Mouse (Mus musculus) neural tube, embryonic 11.5 days (tissue): ENCODE measurements at regions not wholly inside any gene's neighbourhood (a gene's known extent, or its start where the extent isn't known, plus 50 kb on each side); places are given as distances from the start of the nearest gene placed in this dataset.

Experiments
- ATAC-seq: fragments of 200-750 bp; cut with Nextera tagmentation; 2 replicates; pipeline ENCODE4 v1.8.0; 2017; ENCODE audit warnings: moderate number of reproducible peaks, mild to moderate bottlenecking, moderate TSS enrichment, moderate library complexity; ENCODE audit not compliant: insufficient read depth, low FRiP score, low TSS enrichment
- DNase-seq: peaks from one replicate; pipeline ENCODE4 v3.0.0-alpha.2; 2015; ENCODE audit warnings: low spot score
- H3K27ac ChIP-seq: fragments of 300-500 bp; sonication (generic); 2 replicates; pipeline ENCODE4 v1.5.1; 2014; ENCODE audit warnings: low read depth, mild to moderate bottlenecking, low read length
- H3K27me3 ChIP-seq: fragments of 300-500 bp; sonication (generic); 2 replicates; pipeline ENCODE4 v1.6.1; 2014; ENCODE audit warnings: mild to moderate bottlenecking, low read length, mixed read lengths; ENCODE audit not compliant: control insufficient read depth, insufficient read depth
- H3K36me3 ChIP-seq: fragments of 300-500 bp; sonication (generic); 2 replicates; pipeline ENCODE4 v1.6.1; 2014; ENCODE audit warnings: mild to moderate bottlenecking, low read length, moderate library complexity, mixed read lengths; ENCODE audit not compliant: control insufficient read depth, insufficient read depth
- H3K4me1 ChIP-seq: fragments of 300-500 bp; sonication (generic); 2 replicates; pipeline ENCODE4 v1.6.1; 2014; ENCODE audit warnings: low read length, mixed read lengths; ENCODE audit not compliant: control insufficient read depth, insufficient read depth
- H3K4me2 ChIP-seq: fragments of 300-500 bp; sonication (generic); 2 replicates; pipeline ENCODE4 v1.6.1; 2014; ENCODE audit warnings: low read depth, mild to moderate bottlenecking, moderate library complexity
- H3K4me3 ChIP-seq: fragments of 300-500 bp; sonication (generic); 2 replicates; pipeline ENCODE4 v1.5.1; 2014; ENCODE audit warnings: low read depth, low read length
- H3K9ac ChIP-seq: fragments of 300-500 bp; sonication (generic); 2 replicates; pipeline ENCODE4 v1.6.1; 2014; ENCODE audit warnings: mild to moderate bottlenecking, low read length
- H3K9me3 ChIP-seq: fragments of 300-500 bp; sonication (generic); 2 replicates; pipeline ENCODE4 v1.6.1; 2016; ENCODE audit warnings: low read length; ENCODE audit not compliant: control insufficient read depth
- WGBS: fragments of 180-500 bp; shearing (Covaris S2); extraction: QIAGEN DNeasy Blood & Tissue Kit; methylation state at CpG from one replicate; pipeline ENCODE4 v1.1.7; 2014; 5-methylcytosine and 5-hydroxymethylcytosine counted together

- Histone ChIP-seq H3K27ac (no peak overlapping the region), H3K9me3 (no peaks in the 10 kb centered on the region), H3K4me1 (no peaks in the 10 kb centered on the region), H3K9ac (no peak overlapping the region), H3K4me3 (no peak overlapping the region), H3K27me3 (no peaks in the 10 kb centered on the region), H3K36me3 (no peaks in the 10 kb centered on the region), H3K4me2 (no peak overlapping the region)
- 90% methylated on average over 5 of the region's 5 CpGs for WGBS
- ATAC-seq (0 out of 2 replicates have a peak, but pooled peaks have one; percentile 16), DNase-seq (no peak)
These were observed 223.6 kb downstream of the Eipr1 start for GRCm38 (mm10) chr12:28975249-28975648.

GRCm38 (mm10) chr12:28979679-28980078 lies 228.1 kb downstream of the Eipr1 start:
- ATAC-seq (no peak), DNase-seq (no peak)
- H3K36me3 ChIP-seq: no peaks in the 10 kb centered on the region
- H3K4me2 ChIP-seq: no peak overlapping the region
- no peaks in the 10 kb centered on the region for H3K27me3 ChIP-seq
- no peak overlapping the region for H3K27ac ChIP-seq
- H3K9ac ChIP-seq: no peak overlapping the region
- 77% methylated on average over 7 of the region's 7 CpGs for WGBS
- H3K9me3 ChIP-seq: no peaks in the 10 kb centered on the region
- no peak overlapping the region for H3K4me3 ChIP-seq
- no peaks in the 10 kb centered on the region for H3K4me1 ChIP-seq

DNA sequence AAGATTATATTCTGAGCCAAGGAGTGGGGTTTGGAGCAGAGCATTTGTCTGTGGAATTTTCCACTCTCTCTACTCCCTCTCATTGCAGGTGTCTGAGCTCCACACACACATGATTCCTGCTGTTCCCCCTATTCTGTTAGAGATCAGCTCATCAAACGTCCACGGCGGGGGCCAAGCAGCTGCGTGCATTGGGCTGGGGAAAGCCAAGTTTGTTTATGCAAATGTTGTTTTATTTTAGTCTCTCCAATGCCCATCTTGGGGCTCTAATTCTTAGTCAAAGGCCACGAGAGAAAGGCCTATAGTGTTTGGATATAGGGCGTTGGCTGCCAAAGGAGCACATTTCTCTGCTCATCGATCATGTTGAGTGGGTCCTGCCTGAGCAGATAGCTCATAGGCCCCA lies 234.6 kb downstream of the Eipr1 start:
- 72% methylated on average over 7 of the region's 7 CpGs for WGBS
- no peaks in the 10 kb centered on the region for H3K4me1 ChIP-seq
- H3K4me2 ChIP-seq: no peak overlapping the region
- H3K4me3 ChIP-seq: no peak overlapping the region
- H3K9ac ChIP-seq: no peak overlapping the region
- no peaks in the 10 kb centered on the region for H3K9me3 ChIP-seq
- H3K27me3 ChIP-seq: no peaks in the 10 kb centered on the region
- H3K27ac ChIP-seq: no peak overlapping the region
- DNase-seq: no peak
- H3K36me3 ChIP-seq: no peaks in the 10 kb centered on the region
- ATAC-seq: no peak

DNA sequence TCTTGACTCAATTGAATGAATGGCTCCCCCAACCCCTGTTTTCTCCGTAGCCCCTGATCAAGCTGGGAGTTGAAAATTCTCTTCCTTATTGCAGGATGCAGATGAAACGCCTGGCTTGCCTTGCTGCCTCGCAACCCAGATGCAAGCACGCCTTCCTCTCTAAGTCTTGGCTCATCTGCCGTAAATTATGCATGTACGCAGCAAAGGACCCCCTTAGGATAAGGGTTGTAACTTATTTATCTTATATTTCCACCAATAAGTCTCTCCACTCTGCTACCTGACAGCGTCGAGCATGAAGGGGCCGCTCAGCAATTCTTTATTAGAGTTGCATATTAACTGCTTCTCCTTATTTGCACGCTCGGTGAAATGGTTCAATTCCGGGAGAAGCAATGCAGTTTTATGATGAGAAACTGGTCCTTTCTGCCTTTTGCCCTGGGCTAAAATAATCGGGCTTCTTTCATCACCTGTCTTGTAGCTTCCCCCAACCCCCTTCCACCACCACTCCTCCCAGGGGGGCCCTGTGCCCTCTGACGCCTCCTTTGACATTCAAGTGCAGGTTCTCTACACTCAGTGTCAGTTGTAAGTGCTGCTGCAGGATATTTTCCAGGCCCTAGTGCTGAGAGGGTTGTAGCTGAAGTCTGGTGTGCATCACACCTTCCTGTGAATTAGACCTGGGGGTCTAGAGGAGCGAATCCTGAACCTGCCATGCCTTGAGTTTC lies 246.0 kb downstream of the Eipr1 start:
- WGBS: 51% methylated on average over 15 of the region's 15 CpGs
- DNase-seq (no peak), ATAC-seq (no peak)
- no peak overlapping the region for H3K27ac ChIP-seq
- H3K4me3 ChIP-seq: no peak overlapping the region
- H3K36me3 ChIP-seq: no peaks in the 10 kb centered on the region
- peaks cover 15% of the 10 kb centered on the region for H3K4me1 ChIP-seq
- no peaks in the 10 kb centered on the region for H3K9me3 ChIP-seq
- no peaks in the 10 kb centered on the region for H3K27me3 ChIP-seq
- no peak overlapping the region for H3K9ac ChIP-seq
- H3K4me2 ChIP-seq: no peak overlapping the region

GRCm38 (mm10) chr12:28999963-29000451 lies 248.4 kb downstream of the Eipr1 start:
- H3K36me3 ChIP-seq: no peaks in the 10 kb centered on the region
- no peak overlapping the region for H3K4me2 ChIP-seq
- WGBS: 39% methylated on average over 6 of the region's 6 CpGs
- peaks cover 15% of the 10 kb centered on the region for H3K4me1 ChIP-seq
- DNase-seq (peak; percentile 42), ATAC-seq (no peak)
- peak overlapping the region; percentile 42; the same call in 1 of the 2 replicates for H3K27ac ChIP-seq
- H3K9ac ChIP-seq: 0 out of 2 replicates have a peak overlapping the region, but pooled peaks have one; percentile 11
- no peaks in the 10 kb centered on the region for H3K27me3 ChIP-seq
- no peak overlapping the region for H3K4me3 ChIP-seq
- no peaks in the 10 kb centered on the region for H3K9me3 ChIP-seq

DNA sequence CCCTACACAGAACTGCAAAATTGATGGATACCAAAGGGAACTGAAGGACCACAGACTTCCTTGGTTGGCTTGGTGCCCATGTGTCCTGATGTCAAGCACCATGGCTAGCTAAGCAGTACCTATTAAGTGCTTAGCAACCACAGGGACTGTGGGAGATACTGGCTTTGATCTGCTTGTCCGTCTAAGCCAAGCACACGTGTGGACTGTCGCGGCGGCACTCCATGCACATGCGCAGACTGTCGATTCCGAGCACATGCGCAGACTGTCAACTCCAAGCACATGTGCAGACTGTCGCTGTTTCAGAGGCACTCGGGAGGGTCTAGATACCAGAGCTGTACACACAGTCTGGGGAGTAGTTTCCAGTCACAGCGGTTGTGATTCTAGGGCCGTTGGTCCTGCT lies 252.9 kb downstream of the Eipr1 start:
- Histone ChIP-seq H3K36me3 (no peaks in the 10 kb centered on the region), H3K27ac (no peak overlapping the region), H3K4me3 (no peak overlapping the region), H3K4me2 (no peak overlapping the region), H3K4me1 (peaks cover 13% of the 10 kb centered on the region), H3K9me3 (no peaks in the 10 kb centered on the region), H3K27me3 (no peaks in the 10 kb centered on the region), H3K9ac (no peak overlapping the region)
- ATAC-seq: no peak
- DNase-seq: no peak
- WGBS: 92% methylated on average over 13 of the region's 13 CpGs

GRCm38 (mm10) chr12:29014601-29015000 lies 263.0 kb downstream of the Eipr1 start:
- no peak for DNase-seq
- no peaks in the 10 kb centered on the region for H3K27me3 ChIP-seq
- H3K4me2 ChIP-seq: no peak overlapping the region
- no peaks in the 10 kb centered on the region for H3K9me3 ChIP-seq
- H3K9ac ChIP-seq: no peak overlapping the region
- H3K27ac ChIP-seq: no peak overlapping the region
- ATAC-seq: no peak
- no peak overlapping the region for H3K4me3 ChIP-seq
- WGBS: 95% methylated on average over 9 of the region's 9 CpGs
- H3K4me1 ChIP-seq: no peaks in the 10 kb centered on the region
- H3K36me3 ChIP-seq: no peaks in the 10 kb centered on the region

DNA sequence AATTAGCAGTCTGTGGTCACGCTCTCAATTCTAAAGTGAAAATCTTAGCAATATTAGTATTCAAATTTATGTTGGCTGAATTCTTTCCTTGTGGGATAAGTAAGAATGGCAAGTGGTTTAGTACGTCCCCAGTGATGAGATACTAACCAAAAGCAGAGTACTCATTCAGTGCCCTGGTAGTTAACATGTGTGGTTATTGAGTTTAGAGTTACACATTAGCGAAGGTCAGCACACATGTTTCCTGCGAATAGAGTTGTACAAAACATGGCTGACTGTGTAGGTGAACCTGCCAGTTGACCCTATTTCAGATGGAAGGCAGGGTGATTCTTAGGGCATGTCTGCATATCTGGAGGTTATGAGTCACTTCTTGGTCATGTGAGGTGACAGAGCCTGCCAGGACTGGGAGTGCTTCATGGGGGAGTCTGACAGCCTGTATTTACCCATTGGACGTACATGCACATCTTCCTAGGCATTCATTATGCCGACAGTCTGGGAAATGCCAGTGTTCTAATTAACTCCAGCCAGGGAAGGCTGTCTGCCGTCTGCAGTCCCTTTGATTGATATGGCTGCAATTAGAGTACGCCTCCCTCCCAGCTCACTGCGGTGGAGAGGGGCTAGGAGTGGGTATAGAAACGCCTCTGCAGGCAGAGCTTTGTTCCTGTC lies 263.7 kb downstream of the Eipr1 start:
- ATAC-seq (peak; percentile 67; the same call in 1 of the 2 replicates), DNase-seq (peak; percentile 58)
- H3K27ac ChIP-seq: no peak overlapping the region
- no peaks in the 10 kb centered on the region for H3K9me3 ChIP-seq
- H3K9ac ChIP-seq: peak overlapping the region; percentile 10; the same call in 1 of the 2 replicates
- no peak overlapping the region for H3K4me2 ChIP-seq
- H3K36me3 ChIP-seq: no peaks in the 10 kb centered on the region
- 40% methylated on average over 10 of the region's 10 CpGs for WGBS
- no peak overlapping the region for H3K4me3 ChIP-seq
- no peaks in the 10 kb centered on the region for H3K27me3 ChIP-seq
- H3K4me1 ChIP-seq: no peaks in the 10 kb centered on the region

DNA sequence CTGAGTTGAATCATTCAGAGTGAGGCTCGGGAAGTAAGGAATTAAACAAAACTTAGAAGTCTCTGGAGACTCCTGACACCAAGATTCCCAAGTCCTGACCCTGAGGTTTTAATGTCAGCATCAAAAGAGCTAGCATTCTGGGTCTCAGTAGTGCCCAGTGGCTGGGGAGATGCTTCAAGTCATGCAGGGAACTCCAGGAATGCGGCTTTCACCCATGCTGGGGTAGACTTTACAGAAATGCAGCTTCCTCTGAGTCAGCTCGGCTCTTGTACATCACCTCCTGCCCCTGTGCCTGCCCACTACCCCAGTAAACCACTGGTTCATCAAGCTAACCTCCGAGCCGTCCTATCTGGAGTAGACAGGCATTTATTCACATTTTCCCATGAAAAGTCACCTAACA lies 269.5 kb downstream of the Eipr1 start:
- no peak for ATAC-seq
- H3K4me3 ChIP-seq: no peak overlapping the region

More for the DNA sequence above, 269.5 kb downstream of the Eipr1 start:
- Histone ChIP-seq H3K27me3 (no peaks in the 10 kb centered on the region), H3K4me2 (no peak overlapping the region), H3K27ac (no peak overlapping the region), H3K36me3 (no peaks in the 10 kb centered on the region), H3K4me1 (no peaks in the 10 kb centered on the region), H3K9me3 (no peaks in the 10 kb centered on the region), H3K9ac (no peak overlapping the region)
- 66% methylated on average over 5 of the region's 5 CpGs for WGBS
- DNase-seq: no peak
